Mouse (Mus musculus) adrenal gland, postnatal 14 days (tissue): Measurements from ENCODE around the gene Ulk4. TPM values are rescaled to one million over a fixed set of nuclear protein-coding genes. Genes with fewer than 3 reads are reported as not detected.
A peak's percentile ranks its signal among the peaks of the same experiment; 100 is the strongest.
"Not testable (repeated sequence)": the region's sequence is repeated elsewhere in the genome, so short reads cannot be mapped to it uniquely, and the experiment has no call there.

ENCODE experiments used
- DNase-seq: peaks from one replicate; pipeline ENCODE4 v3.0.0; 2021; ENCODE audit warnings: mixed read lengths
- total RNA-seq: library from RNA; stranded (reverse); gene quantifications from 2 replicates; pipeline ENCODE4 v1.2.3, GENCODE M21; 2021

Ulk4 gene
- total RNA-seq, 1 experiment from 2014 or later: 1.8 TPM

GRCm38 (mm10) chr9:121250854-121251253 is 26.1 kb downstream of the Ulk4 start:
- DNase-seq: no peak

GRCm38 (mm10) chr9:121249805-121250204 is 27.2 kb downstream of the Ulk4 start:
- DNase-seq: no peak

GRCm38 (mm10) chr9:121247956-121248775 is 28.8 kb downstream of the Ulk4 start:
- peak; percentile 92 for DNase-seq

- no peak for DNase-seq
Observed at GRCm38 (mm10) chr9:121247047-121247446, 29.9 kb downstream of the Ulk4 start.

- no peak for DNase-seq
Observed at GRCm38 (mm10) chr9:121242331-121242730, 34.7 kb downstream of the Ulk4 start.

- peak; percentile 58 for DNase-seq
Observed at GRCm38 (mm10) chr9:121241806-121242205, 35.2 kb downstream of the Ulk4 start.

DNA sequence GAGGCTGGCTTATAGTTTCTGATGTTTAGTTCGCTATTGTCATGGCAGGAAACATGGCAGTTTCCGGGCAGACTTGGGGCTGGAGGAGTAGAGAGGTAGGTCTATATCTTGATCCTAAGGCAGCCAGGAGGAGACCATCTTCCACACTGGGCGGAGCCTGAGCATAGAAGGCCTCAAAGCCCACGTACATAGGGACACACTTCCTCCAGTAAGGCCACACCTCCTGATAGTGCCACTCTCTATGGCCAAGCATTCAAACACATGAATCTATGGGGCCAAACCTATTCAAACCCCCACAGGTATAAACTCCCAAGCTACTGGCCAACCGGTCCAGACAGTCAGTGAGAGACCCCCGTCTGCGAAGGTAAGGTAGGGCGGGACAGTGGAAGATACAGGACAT is 35.6 kb downstream of the Ulk4 start:
- DNase-seq: no peak

- peak; percentile 56 for DNase-seq
Observed at GRCm38 (mm10) chr9:121240242-121240641, 36.8 kb downstream of the Ulk4 start.

- DNase-seq: no peak
Observed at GRCm38 (mm10) chr9:121239571-121239970, 37.4 kb downstream of the Ulk4 start.

- no peak for DNase-seq
Observed at GRCm38 (mm10) chr9:121218636-121219035, 58.4 kb downstream of the Ulk4 start.

DNA sequence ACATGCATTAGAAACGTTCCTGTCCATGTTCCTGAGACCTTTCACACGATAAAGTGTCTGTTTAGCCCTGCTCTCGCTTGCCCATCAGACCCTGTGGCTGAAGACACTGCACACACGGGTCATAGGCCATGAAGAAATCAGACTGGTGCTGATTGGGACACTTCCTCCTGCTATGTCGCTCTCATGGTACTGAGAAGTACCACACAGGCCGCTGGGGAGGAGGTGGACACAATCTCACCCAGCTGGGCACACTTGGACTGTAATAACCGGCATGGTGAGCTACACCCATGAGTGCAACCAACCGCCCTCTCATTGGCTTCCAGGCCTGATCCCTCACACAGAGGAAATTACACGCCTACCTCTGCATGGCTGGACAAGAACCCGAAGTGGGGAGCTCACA is 58.8 kb downstream of the Ulk4 start:
- no peak for DNase-seq

GRCm38 (mm10) chr9:121217742-121218141 is 59.3 kb downstream of the Ulk4 start:
- no peak for DNase-seq

GRCm38 (mm10) chr9:121216536-121217320 is 60.3 kb downstream of the Ulk4 start:
- no peak for DNase-seq

DNA sequence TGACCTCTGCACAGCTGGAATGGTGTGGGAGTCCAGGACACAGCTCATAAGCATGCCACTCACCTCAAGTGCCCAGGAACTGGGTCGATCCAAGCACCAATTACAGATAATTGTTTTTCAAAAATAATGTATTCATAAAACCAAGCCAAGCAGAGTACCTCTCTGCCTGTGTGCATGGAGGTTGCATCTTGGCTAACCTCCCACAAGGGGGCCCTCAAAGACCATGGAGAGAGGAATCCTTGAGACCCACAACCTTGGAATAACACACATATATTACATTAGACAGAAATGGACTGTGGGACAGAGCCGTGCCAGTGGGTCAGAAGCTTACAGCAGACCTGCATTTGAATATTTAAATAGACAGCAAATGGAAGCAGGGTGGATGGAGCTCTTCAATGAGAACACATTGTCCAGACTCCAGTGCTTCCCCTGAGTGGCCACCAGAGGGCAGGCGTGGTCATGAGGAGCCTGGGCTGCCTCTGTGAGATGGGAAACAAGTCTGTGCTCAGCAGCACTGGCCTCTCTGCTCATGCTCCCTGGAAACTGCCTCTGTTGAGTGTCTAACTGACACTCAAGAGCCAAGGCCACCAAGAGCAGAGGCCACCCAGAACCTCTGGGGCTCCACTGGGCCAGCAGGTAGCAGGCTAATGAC is 61.5 kb downstream of the Ulk4 start:
- peak; percentile 80 for DNase-seq

DNA sequence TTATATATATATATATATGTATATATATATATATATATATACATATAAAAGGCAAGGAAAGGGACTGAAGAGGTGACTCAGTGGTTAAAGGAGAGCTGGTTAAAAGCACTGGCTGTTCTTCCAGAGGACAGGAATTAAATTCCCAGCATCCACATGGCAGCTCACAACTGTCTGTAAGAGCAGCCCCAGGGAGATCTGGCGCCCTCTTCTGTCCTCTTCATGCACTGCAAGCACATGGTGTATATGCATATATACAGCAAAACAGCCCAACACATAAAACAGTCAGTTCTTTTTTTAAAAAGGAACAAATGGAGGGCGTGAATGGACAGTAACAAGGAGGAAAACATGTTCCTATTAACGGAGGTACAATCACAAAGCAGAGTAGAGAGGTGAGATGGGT is 64.7 kb downstream of the Ulk4 start:
- DNase-seq: no peak

- peak; percentile 17 for DNase-seq
Observed at GRCm38 (mm10) chr9:121205046-121205445, 72.0 kb downstream of the Ulk4 start.

- no peak for DNase-seq
Observed at GRCm38 (mm10) chr9:121204149-121204800, 72.7 kb downstream of the Ulk4 start.

DNA sequence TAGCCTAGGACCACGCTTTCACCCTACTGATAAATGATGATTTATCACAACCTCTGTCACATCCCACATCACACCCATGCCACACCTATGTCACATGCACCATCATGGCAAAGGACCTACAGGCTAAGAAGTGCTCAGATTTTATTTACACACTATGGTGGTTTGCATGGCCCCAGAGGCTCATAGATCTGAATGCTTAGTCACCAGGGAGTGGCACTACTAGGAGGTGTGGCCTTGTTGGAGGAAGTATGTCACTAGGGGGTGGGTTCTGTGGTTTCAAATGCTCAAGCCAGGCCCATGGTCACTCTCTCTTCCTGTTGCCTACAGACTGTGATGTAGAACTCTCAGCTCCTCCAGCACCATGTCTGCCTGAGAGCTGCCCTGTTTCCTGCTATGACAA is 73.3 kb downstream of the Ulk4 start:
- no peak for DNase-seq

- DNase-seq: not testable (repeated sequence)
Observed at GRCm38 (mm10) chr9:121199146-121199685, 77.8 kb downstream of the Ulk4 start.

DNA sequence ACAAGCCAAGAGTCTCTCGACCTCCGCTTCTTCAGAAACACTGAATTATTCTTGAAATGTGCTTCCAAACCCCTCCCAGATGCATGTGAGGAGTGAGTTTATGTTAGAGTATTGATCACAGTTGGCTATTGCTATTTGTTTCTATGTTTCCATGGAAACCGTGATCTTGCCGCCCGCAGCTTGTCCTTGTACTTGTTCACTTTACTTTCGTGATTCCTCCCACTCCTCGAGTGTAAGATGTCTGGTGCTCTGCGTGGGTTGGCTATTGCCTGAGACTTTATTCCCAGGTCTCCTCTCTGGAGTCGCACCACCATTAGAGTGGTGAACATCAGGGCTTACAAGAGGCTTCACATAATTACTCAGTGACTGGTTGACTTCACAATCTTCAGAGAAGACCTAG is 80.5 kb downstream of the Ulk4 start:
- no peak for DNase-seq

GRCm38 (mm10) chr9:121195106-121195505 is 81.9 kb downstream of the Ulk4 start:
- DNase-seq: no peak
